Mouse (Mus musculus) testis, adult 2 months (tissue): Measurements from ENCODE around the gene Kif16b.

ENCODE experiments used
- CTCF ChIP-seq: fragments of 200-500 bp; IDR thresholded peaks from 2 replicates; pipeline ENCODE4 v1.5.1; 2012; ENCODE audit warnings: low read depth, mild to moderate bottlenecking, inconsistent platforms, low read length, moderate library complexity; ENCODE audit not compliant: control insufficient read depth, insufficient read depth, insufficient replicate concordance
- POLR2A ChIP-seq: fragments of 200-500 bp; IDR thresholded peaks from 2 replicates; pipeline ENCODE4 v1.6.1; 2012; ENCODE audit warnings: low read depth, mild to moderate bottlenecking, inconsistent platforms, low read length, moderate library complexity; ENCODE audit not compliant: control insufficient read depth

DNA sequence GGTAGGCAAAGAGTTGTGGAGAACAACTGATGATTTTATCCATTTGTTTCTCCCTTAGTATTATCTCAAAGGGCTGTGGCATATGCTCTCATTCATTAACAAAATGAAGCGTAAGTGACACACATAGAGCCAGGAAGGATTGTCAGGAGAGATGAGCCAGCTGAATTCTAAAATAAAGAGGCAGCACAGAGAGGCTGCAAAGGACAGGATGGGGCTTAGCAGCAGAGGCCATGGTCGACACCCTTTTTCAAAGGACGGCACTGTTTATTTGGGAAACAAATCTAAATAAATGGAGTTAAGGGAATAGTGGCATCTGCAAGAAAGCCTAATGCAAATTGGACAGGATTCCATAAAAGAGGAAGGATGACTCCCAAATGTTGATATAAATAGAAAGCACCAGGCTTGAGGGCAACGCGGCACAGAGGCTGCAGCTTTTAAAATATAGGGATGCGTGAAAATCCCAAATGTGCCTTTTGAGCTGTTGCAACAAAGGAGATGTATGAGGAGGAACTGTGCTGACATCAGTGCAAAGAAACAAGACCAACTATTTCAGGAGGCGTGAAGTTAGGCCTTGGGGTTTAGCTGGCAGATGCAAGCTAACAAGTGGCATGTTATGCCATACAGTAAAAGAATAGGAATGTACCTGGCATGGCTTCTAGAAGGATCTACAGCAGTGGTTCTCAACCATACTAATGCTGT, 265.6 kb downstream of the Kif16b start:
- TF ChIP-seq CTCF = no peak
- no peak for TF ChIP-seq POLR2A
